Mouse (Mus musculus) lung, adult 2 months (tissue): ENCODE results near the gene Sesn3.

ENCODE experiments used
- CTCF ChIP-seq: fragments of 200-500 bp; IDR thresholded peaks from 2 replicates; pipeline ENCODE4 v1.5.1; 2011; ENCODE audit warnings: mild to moderate bottlenecking, low read length, control low read depth; ENCODE audit not compliant: insufficient read depth
- POLR2A ChIP-seq: fragments of 200-500 bp; IDR thresholded peaks from 2 replicates; pipeline ENCODE4 v1.6.1; 2011; ENCODE audit warnings: low read depth, mild to moderate bottlenecking, control low read depth, low read length, borderline replicate concordance; ENCODE audit errors: extremely low read depth

DNA sequence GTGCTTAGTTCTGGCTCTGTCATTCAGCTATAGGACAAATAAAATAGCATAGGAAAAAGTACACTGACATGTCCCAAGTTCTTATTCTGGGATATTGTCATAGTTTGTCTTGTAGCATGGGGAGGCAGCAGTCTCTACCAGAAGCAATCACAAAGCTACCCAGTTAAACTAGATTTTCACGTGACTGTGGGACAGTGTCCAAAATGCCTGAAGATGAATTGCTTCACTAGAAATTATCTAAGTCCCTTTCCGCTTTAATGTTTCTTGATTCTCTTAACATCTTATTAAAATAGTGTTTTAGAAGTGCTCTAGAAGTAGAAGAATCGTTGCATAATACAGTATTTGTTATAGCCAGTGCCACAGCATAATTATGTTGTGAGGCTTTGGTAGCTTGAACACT, 39.1 kb downstream of the Sesn3 start:
- TF ChIP-seq POLR2A (no peak), CTCF (no peak)
